In genomic region chr2:30185276-30185675, GRCm38 (mm10) we compare ENCODE assay signal across 19 mouse cellular contexts. TPM values are rescaled to one million over a fixed set of nuclear protein-coding genes. Genes with fewer than 3 reads are reported as not detected.
A peak's percentile ranks its signal among the peaks of the same experiment; 100 is the strongest.
DNase-seq lines count a peak whose midpoint lies in the region; ATAC-seq and TF ChIP-seq lines count a peak whose summit lies in the region.
"Had no signal": no experiment of that assay in that cellular context is flagged by ENCODE, and none has a peak within 500 bp of the region (broad histone marks: within the 10 kb centered on the region; RNA-seq: fewer than 3 reads in every experiment).

No protein-coding gene starts in this region.

- no peak overlapping the region for H3K27ac ChIP-seq in stomach, embryonic 15.5 days
- no peak overlapping the region for H3K27ac ChIP-seq in stomach, postnatal 0 days (replicated peaks)
- H3K27ac ChIP-seq in intestine, embryonic 16.5 days (ENCODE audit: low read length), result no peak overlapping the region
- peak overlapping the region; percentile 63 for H3K27ac ChIP-seq in liver, embryonic 15.5 days (replicated peaks)
- H3K27ac ChIP-seq: embryonic facial prominence, embryonic 13.5 days; hindbrain, embryonic 15.5 days; lung, embryonic 15.5 days had no signal

- H3K4me2 ChIP-seq in stomach, embryonic 15.5 days, result no peak overlapping the region
- H3K4me2 ChIP-seq in stomach, postnatal 0 days (replicated peaks; ENCODE audit: low read depth), result no peak overlapping the region
- no peak overlapping the region for H3K4me2 ChIP-seq in intestine, embryonic 16.5 days (ENCODE audit: low read depth, low read length)
- peak overlapping the region; percentile 35 for H3K4me2 ChIP-seq in liver, embryonic 15.5 days
- H3K4me2 ChIP-seq: embryonic facial prominence, embryonic 13.5 days; hindbrain, embryonic 15.5 days; lung, embryonic 15.5 days had no signal

- 89% methylated on average over 6 of the region's 6 CpGs for WGBS in stomach, embryonic 15.5 days
- WGBS in stomach, postnatal 0 days, result 76% methylated on average over 6 of the region's 6 CpGs
- 86% methylated on average over 6 of the region's 6 CpGs for WGBS in intestine, embryonic 16.5 days
- WGBS in liver, embryonic 15.5 days (ENCODE audit: insufficient replicate concordance), result 32% methylated on average over 6 of the region's 6 CpGs

- no peak for TF ChIP-seq EP300 in stomach, postnatal 0 days (optimal IDR thresholded peaks at IDR 0.05)

- DNase-seq in stomach, postnatal 0 days (ENCODE audit: low spot score), result no peak
- DNase-seq in adrenal gland, adult 8-10 months, result no peak
- DNase-seq in lung, postnatal 25 days (ENCODE audit: low spot score), result no peak
- DNase-seq in layer of hippocampus, postnatal 25 days (ENCODE audit: extremely low spot score in 1 of 2, low spot score in 1 of 2), result no peak
- DNase-seq: cerebellum, adult 2 months; heart, adult 18-20 months; heart, postnatal 10 days; kidney, adult 2 months; retina, postnatal 1 day; right cerebral cortex, postnatal 4 days; thymus, adult 18-20 months had no signal

- 0 out of 2 replicates have a peak, but pooled peaks cover 4% of the 10 kb centered on the region for H3K36me3 ChIP-seq in stomach, embryonic 15.5 days
- no peaks in the 10 kb centered on the region for H3K36me3 ChIP-seq in stomach, postnatal 0 days (ENCODE audit: control insufficient read depth, insufficient read depth, low read length)
- peaks cover 7% of the 10 kb centered on the region for H3K36me3 ChIP-seq in intestine, embryonic 16.5 days (ENCODE audit: control insufficient read depth, insufficient read depth, low read length)
- H3K36me3 ChIP-seq in liver, embryonic 15.5 days (replicated peaks), result peaks cover 13% of the 10 kb centered on the region
- H3K36me3 ChIP-seq: hindbrain, embryonic 15.5 days had no signal

- no peak for TF ChIP-seq CTCF in stomach, postnatal 0 days (IDR thresholded peaks at IDR 0.05; ENCODE audit: low read depth)

- no peaks in the 10 kb centered on the region for H3K27me3 ChIP-seq in stomach, embryonic 15.5 days (replicated peaks)
- no peaks in the 10 kb centered on the region for H3K27me3 ChIP-seq in stomach, postnatal 0 days (ENCODE audit: control insufficient read depth, insufficient read depth, low read length)
- H3K27me3 ChIP-seq in intestine, embryonic 16.5 days (replicated peaks; ENCODE audit: control insufficient read depth, insufficient read depth, low read length), result no peaks in the 10 kb centered on the region
- no peaks in the 10 kb centered on the region for H3K27me3 ChIP-seq in liver, embryonic 15.5 days
- H3K27me3 ChIP-seq: embryonic facial prominence, embryonic 13.5 days; hindbrain, embryonic 15.5 days; lung, embryonic 15.5 days had no signal

- no peak overlapping the region for H3K4me3 ChIP-seq in stomach, embryonic 15.5 days (replicated peaks)
- no peak overlapping the region for H3K4me3 ChIP-seq in stomach, postnatal 0 days (ENCODE audit: low read depth, low read length)
- no peak overlapping the region for H3K4me3 ChIP-seq in intestine, embryonic 16.5 days (ENCODE audit: low read length)
- no peak overlapping the region for H3K4me3 ChIP-seq in liver, embryonic 15.5 days (replicated peaks)
- H3K4me3 ChIP-seq: embryonic facial prominence, embryonic 13.5 days; hindbrain, embryonic 15.5 days; limb, embryonic 10.5 days; lung, embryonic 15.5 days had no signal

- H3K4me1 ChIP-seq in stomach, embryonic 15.5 days, result no peaks in the 10 kb centered on the region
- no peaks in the 10 kb centered on the region for H3K4me1 ChIP-seq in stomach, postnatal 0 days (replicated peaks; ENCODE audit: control insufficient read depth, insufficient read depth)
- no peaks in the 10 kb centered on the region for H3K4me1 ChIP-seq in intestine, embryonic 16.5 days (ENCODE audit: control insufficient read depth, insufficient read depth, low read length)
- peaks cover 32% of the 10 kb centered on the region for H3K4me1 ChIP-seq in liver, embryonic 15.5 days (replicated peaks)
- H3K4me1 ChIP-seq: embryonic facial prominence, embryonic 13.5 days; hindbrain, embryonic 15.5 days; limb, embryonic 10.5 days; lung, embryonic 15.5 days had no signal

- H3K9ac ChIP-seq in stomach, embryonic 15.5 days, result no peak overlapping the region
- no peak overlapping the region for H3K9ac ChIP-seq in stomach, postnatal 0 days (ENCODE audit: low read length)
- no peak overlapping the region for H3K9ac ChIP-seq in intestine, embryonic 16.5 days (ENCODE audit: low read depth, low read length)
- no peak overlapping the region for H3K9ac ChIP-seq in liver, embryonic 15.5 days
- H3K9ac ChIP-seq: embryonic facial prominence, embryonic 13.5 days; hindbrain, embryonic 15.5 days; lung, embryonic 15.5 days had no signal

- H3K9me3 ChIP-seq in stomach, embryonic 15.5 days, result no peaks in the 10 kb centered on the region
- no peaks in the 10 kb centered on the region for H3K9me3 ChIP-seq in stomach, postnatal 0 days (ENCODE audit: control insufficient read depth, low read length)
- peaks cover 7% of the 10 kb centered on the region for H3K9me3 ChIP-seq in intestine, embryonic 16.5 days (ENCODE audit: control insufficient read depth, low read length)
- no peaks in the 10 kb centered on the region for H3K9me3 ChIP-seq in liver, embryonic 15.5 days (replicated peaks)
- H3K9me3 ChIP-seq: embryonic facial prominence, embryonic 13.5 days; hindbrain, embryonic 15.5 days; limb, embryonic 10.5 days; lung, embryonic 15.5 days had no signal

- ATAC-seq in stomach, embryonic 15.5 days (ENCODE audit: insufficient read depth, low FRiP score, low read depth), result peak; percentile 72; the same call in 1 of the 2 replicates
- no peak for ATAC-seq in stomach, postnatal 0 days (ENCODE audit: low FRiP score, low TSS enrichment)
- ATAC-seq in intestine, embryonic 16.5 days, result peak; percentile 40; the same call in 1 of the 2 replicates
- ATAC-seq in liver, embryonic 15.5 days (ENCODE audit: insufficient read depth), result peak; percentile 93
- ATAC-seq: midbrain, embryonic 16.5 days had no signal

RNA-seq across cellular contexts. Expression of gene Spout1, which starts 7.0 kb away (rescaled TPM):
- 56.7 and 62.9 TPM in 2 replicates for polyA plus RNA-seq in stomach, embryonic 15.5 days (2015; fragmentation: Nextera tagmentation; extraction: Ambion mirVana)
- 23.9 and 24.0 TPM in 2 replicates for polyA plus RNA-seq in stomach, postnatal 0 days (2015; fragmentation: Nextera tagmentation; extraction: Ambion mirVana)
- polyA plus RNA-seq in intestine, embryonic 16.5 days (2015; fragmentation: Nextera tagmentation; extraction: Ambion mirVana), result 59.5 and 62.6 TPM in 2 replicates
- polyA plus RNA-seq in liver, embryonic 15.5 days (2015; fragmentation: Nextera tagmentation; extraction: Ambion mirVana), result 24.9 and 27.3 TPM in 2 replicates
- 10 to 100 TPM; 22.9 to 28.7 (median 28.4) TPM for total RNA-seq in adrenal gland, adult 8-10 months (2022)
- 10 to 100 TPM; 35.1 to 35.4 TPM for total RNA-seq in layer of hippocampus, postnatal 25 days (2021)

RNA-seq across cellular contexts. Expression of gene Endog, which starts 14.0 kb away (rescaled TPM):
- polyA plus RNA-seq in stomach, embryonic 15.5 days (2015; fragmentation: Nextera tagmentation; extraction: Ambion mirVana), result 28.8 and 31.5 TPM in 2 replicates
- 35.3 and 41.2 TPM in 2 replicates for polyA plus RNA-seq in stomach, postnatal 0 days (2015; fragmentation: Nextera tagmentation; extraction: Ambion mirVana)
- 42.5 and 45.5 TPM in 2 replicates for polyA plus RNA-seq in intestine, embryonic 16.5 days (2015; fragmentation: Nextera tagmentation; extraction: Ambion mirVana)
- polyA plus RNA-seq in liver, embryonic 15.5 days (2015; fragmentation: Nextera tagmentation; extraction: Ambion mirVana), result 17.9 and 22.1 TPM in 2 replicates
- total RNA-seq in adrenal gland, adult 8-10 months (2022), result 10 to 100 TPM; 21.9 to 43.0 (median 31.0) TPM
- total RNA-seq in layer of hippocampus, postnatal 25 days (2021), result 10 to 100 TPM; 22.7 to 25.0 TPM

RNA-seq across cellular contexts. Expression of gene Kyat1, which starts 20.4 kb away (rescaled TPM):
- 16.2 and 17.4 TPM in 2 replicates for polyA plus RNA-seq in stomach, embryonic 15.5 days (2015; fragmentation: Nextera tagmentation; extraction: Ambion mirVana)
- polyA plus RNA-seq in stomach, postnatal 0 days (2015; fragmentation: Nextera tagmentation; extraction: Ambion mirVana), result 81.2 and 89.3 TPM in 2 replicates
- polyA plus RNA-seq in intestine, embryonic 16.5 days (2015; fragmentation: Nextera tagmentation; extraction: Ambion mirVana), result 24.6 and 28.9 TPM in 2 replicates
- polyA plus RNA-seq in liver, embryonic 15.5 days (2015; fragmentation: Nextera tagmentation; extraction: Ambion mirVana), result 11.7 and 13.9 TPM in 2 replicates
- 10 to 100 TPM; 21.3 to 27.4 (median 22.8) TPM for total RNA-seq in adrenal gland, adult 8-10 months (2022)
- total RNA-seq in layer of hippocampus, postnatal 25 days (2021), result 10 to 100 TPM; 17.1 to 18.4 TPM

RNA-seq across cellular contexts. Expression of gene Tbc1d13, which starts 51.7 kb away (rescaled TPM):
- 6.4 and 9.1 TPM in 2 replicates for polyA plus RNA-seq in stomach, embryonic 15.5 days (2015; fragmentation: Nextera tagmentation; extraction: Ambion mirVana)
- polyA plus RNA-seq in stomach, postnatal 0 days (2015; fragmentation: Nextera tagmentation; extraction: Ambion mirVana), result 3.7 and 3.9 TPM in 2 replicates
- 8.3 and 9.8 TPM in 2 replicates for polyA plus RNA-seq in intestine, embryonic 16.5 days (2015; fragmentation: Nextera tagmentation; extraction: Ambion mirVana)
- 2.0 and 2.6 TPM in 2 replicates for polyA plus RNA-seq in liver, embryonic 15.5 days (2015; fragmentation: Nextera tagmentation; extraction: Ambion mirVana)
- total RNA-seq in adrenal gland, adult 8-10 months (2022), result 10 to 100 TPM; 58.6 to 71.5 (median 64.5) TPM
- total RNA-seq in layer of hippocampus, postnatal 25 days (2021), result 10 to 100 TPM; 59.0 to 61.6 TPM

RNA-seq across cellular contexts. Expression of gene Lrrc8a, which starts 52.2 kb away (rescaled TPM):
- polyA plus RNA-seq in stomach, embryonic 15.5 days (2015; fragmentation: Nextera tagmentation; extraction: Ambion mirVana), result 37.2 and 37.6 TPM in 2 replicates
- 30.3 and 31.7 TPM in 2 replicates for polyA plus RNA-seq in stomach, postnatal 0 days (2015; fragmentation: Nextera tagmentation; extraction: Ambion mirVana)
- 37.4 and 40.1 TPM in 2 replicates for polyA plus RNA-seq in intestine, embryonic 16.5 days (2015; fragmentation: Nextera tagmentation; extraction: Ambion mirVana)
- 10.5 and 11.6 TPM in 2 replicates for polyA plus RNA-seq in liver, embryonic 15.5 days (2015; fragmentation: Nextera tagmentation; extraction: Ambion mirVana)
- total RNA-seq in adrenal gland, adult 8-10 months (2022), result 10 to 100 TPM; 54.6 to 63.0 (median 57.8) TPM
- total RNA-seq in layer of hippocampus, postnatal 25 days (2021), result 10 to 100 TPM; 57.1 to 60.7 TPM
